23 mouse cellular contexts compared by ENCODE assay signal in genomic region chr3:17999789-18000485, GRCm38 (mm10). TPM values are rescaled to one million over a fixed set of nuclear protein-coding genes. Genes with fewer than 3 reads are reported as not detected.
DNase-seq lines count a peak whose midpoint lies in the region; ATAC-seq and TF ChIP-seq lines count a peak whose summit lies in the region.
"Had no signal": no experiment of that assay in that cellular context is flagged by ENCODE, and none has a peak within 500 bp of the region (broad histone marks: within the 10 kb centered on the region; RNA-seq: fewer than 3 reads in every experiment).

No protein-coding gene starts in this region.

- no peak overlapping the region for H3K27ac ChIP-seq in heart, embryonic 13.5 days (replicated peaks)
- no peak overlapping the region for H3K27ac ChIP-seq in hindbrain, embryonic 16.5 days (ENCODE audit: low read depth, low read length)
- no peak overlapping the region for H3K27ac ChIP-seq in kidney, adult 2 months (ENCODE audit: insufficient read depth, low read depth, low read length)
- H3K27ac ChIP-seq: intestine, embryonic 15.5 days; left cerebral cortex, adult 2 months; limb, embryonic 15.5 days; macrophage had no signal

- no peaks in the 10 kb centered on the region for H3K9me3 ChIP-seq in heart, embryonic 13.5 days
- no peaks in the 10 kb centered on the region for H3K9me3 ChIP-seq in E14TG2a.4 (ENCODE audit: low read length)
- H3K9me3 ChIP-seq in hindbrain, embryonic 16.5 days (ENCODE audit: control insufficient read depth, low read length): no peaks in the 10 kb centered on the region
- H3K9me3 ChIP-seq: intestine, embryonic 15.5 days; limb, embryonic 15.5 days had no signal

- no peak for DNase-seq in heart, adult 9 months (ENCODE audit: low spot score in 2 of 2)
- peak; percentile 11 for DNase-seq in embryo, embryonic 10 days (ENCODE audit: low spot score)
- no peak for DNase-seq in kidney, adult 2 months
- DNase-seq in layer of hippocampus, postnatal 25 days (ENCODE audit: extremely low spot score in 1 of 2, low spot score in 1 of 2): no peak
- DNase-seq: adrenal gland, postnatal 36 days; lung, adult 2 months; spleen, adult 18-20 months; thymus, postnatal 4 days had no signal

- no peaks in the 10 kb centered on the region for H3K36me3 ChIP-seq in heart, embryonic 13.5 days
- no peaks in the 10 kb centered on the region for H3K36me3 ChIP-seq in E14TG2a.4 (ENCODE audit: insufficient read depth, low read length)
- no peaks in the 10 kb centered on the region for H3K36me3 ChIP-seq in hindbrain, embryonic 16.5 days (ENCODE audit: control insufficient read depth, insufficient read depth, low read length)
- no peaks in the 10 kb centered on the region for H3K36me3 ChIP-seq in kidney, adult 2 months (ENCODE audit: control insufficient read depth, insufficient read depth, low read length)
- H3K36me3 ChIP-seq: intestine, embryonic 15.5 days; limb, embryonic 15.5 days had no signal

- no peak overlapping the region for H3K4me3 ChIP-seq in heart, embryonic 13.5 days
- H3K4me3 ChIP-seq in E14TG2a.4 (replicated peaks; ENCODE audit: low read length): 0 out of 2 replicates have a peak overlapping the region, but pooled peaks have one; percentile 23
- no peak overlapping the region for H3K4me3 ChIP-seq in hindbrain, embryonic 16.5 days (ENCODE audit: low read length)
- H3K4me3 ChIP-seq in kidney, adult 2 months (ENCODE audit: insufficient read depth, low read depth, low read length): no peak overlapping the region
- H3K4me3 ChIP-seq: erythroblast, embryonic 14.5 days; intestine, embryonic 15.5 days; left cerebral cortex, adult 2 months; limb, embryonic 15.5 days had no signal

- WGBS in heart, embryonic 13.5 days: 62% methylated on average over 12 of the region's 12 CpGs
- WGBS in hindbrain, embryonic 16.5 days: 68% methylated on average over 12 of the region's 12 CpGs
- WGBS in kidney, adult 2 months: 70% methylated on average over 12 of the region's 12 CpGs

- H3K27me3 ChIP-seq in heart, embryonic 13.5 days (replicated peaks): no peaks in the 10 kb centered on the region
- H3K27me3 ChIP-seq in E14TG2a.4 (ENCODE audit: insufficient read depth, low read length): no peaks in the 10 kb centered on the region
- no peaks in the 10 kb centered on the region for H3K27me3 ChIP-seq in hindbrain, embryonic 16.5 days (replicated peaks; ENCODE audit: control insufficient read depth, insufficient read depth, low read length)
- H3K27me3 ChIP-seq in kidney, adult 2 months (replicated peaks; ENCODE audit: control insufficient read depth, insufficient read depth, low read length): no peaks in the 10 kb centered on the region
- H3K27me3 ChIP-seq: intestine, embryonic 15.5 days; limb, embryonic 15.5 days had no signal

- H3K4me2 ChIP-seq in heart, embryonic 13.5 days: peak overlapping the region; percentile 11; the same call in 1 of the 2 replicates
- no peak overlapping the region for H3K4me2 ChIP-seq in hindbrain, embryonic 16.5 days (ENCODE audit: low read length)
- H3K4me2 ChIP-seq: intestine, embryonic 15.5 days; limb, embryonic 15.5 days had no signal

- no peak for TF ChIP-seq CTCF in E14TG2a.4 (conservative IDR thresholded peaks at IDR 0.05; ENCODE audit: low read length)
- TF ChIP-seq CTCF in kidney, adult 2 months (conservative IDR thresholded peaks at IDR 0.05; ENCODE audit: insufficient read depth, insufficient read length, low read depth, low read length): no peak

- no peaks in the 10 kb centered on the region for H3K4me1 ChIP-seq in heart, embryonic 13.5 days
- no peaks in the 10 kb centered on the region; the same call in 1 of the 2 replicates for H3K4me1 ChIP-seq in E14TG2a.4 (replicated peaks; ENCODE audit: low read depth, low read length)
- no peaks in the 10 kb centered on the region for H3K4me1 ChIP-seq in hindbrain, embryonic 16.5 days (ENCODE audit: control insufficient read depth, insufficient read depth, low read depth, low read length)
- H3K4me1 ChIP-seq in kidney, adult 2 months (ENCODE audit: control insufficient read depth, insufficient read depth, low read length): no peaks in the 10 kb centered on the region
- H3K4me1 ChIP-seq: intestine, embryonic 15.5 days; limb, embryonic 15.5 days had no signal

- ATAC-seq in heart, embryonic 13.5 days (ENCODE audit: extremely low read depth, insufficient number of reproducible peaks, low FRiP score, low TSS enrichment): no peak
- peak; percentile 79 for ATAC-seq in hindbrain, embryonic 16.5 days
- ATAC-seq in erythroid progenitor cell, adult 5-6 weeks (replicated peaks; ENCODE audit: low FRiP score, poor library complexity, severe bottlenecking): no peak
- ATAC-seq: activated CD4-positive, CD25-positive, alpha-beta regulatory T cell, adult 4 months; intestine, embryonic 15.5 days had no signal

- H3K9ac ChIP-seq in heart, embryonic 13.5 days: no peak overlapping the region
- H3K9ac ChIP-seq in hindbrain, embryonic 16.5 days (ENCODE audit: low read depth, low read length): no peak overlapping the region
- H3K9ac ChIP-seq: intestine, embryonic 15.5 days; limb, embryonic 15.5 days had no signal

- no peak for TF ChIP-seq POLR2A in kidney, adult 2 months (IDR thresholded peaks at IDR 0.05; ENCODE audit: low read depth, low read length)

RNA-seq across cellular contexts. Expression of gene Cypt12, which starts 51.7 kb away (rescaled TPM):
- not detected in 2 replicates for polyA plus RNA-seq in heart, embryonic 13.5 days (2015; fragmentation: Nextera tagmentation; extraction: Ambion mirVana)
- not detected in 2 replicates for polyA plus RNA-seq in hindbrain, embryonic 16.5 days (2015; fragmentation: Nextera tagmentation; extraction: Ambion mirVana)
- not detected in 2 replicates for total RNA-seq in erythroid progenitor cell, adult 5-6 weeks (2015; ENCODE audit: low replicate concordance)
- not detected in 2 replicates for total RNA-seq in erythroid progenitor cell, adult 5-6 weeks (2017; ENCODE audit: low replicate concordance)
- polyA plus RNA-seq in kidney, adult 2 months (2012; rRNA removed): 0.34 TPM in 1 of 2 replicates, not detected in the other
- total RNA-seq in layer of hippocampus, postnatal 25 days (2021): not detected
- total RNA-seq: adrenal gland, postnatal 36 days; heart, postnatal 10 days; left cerebral cortex, adult 2 months; MEL had no signal
- polyA plus RNA-seq: activated CD4-positive, CD25-positive, alpha-beta regulatory T cell, adult 4 months; C2C12; erythroblast, embryonic 14.5 days; frontal cortex, adult 2 months; intestine, embryonic 15.5 days; limb, embryonic 15.5 days; lung, adult 2 months; macrophage; stomach, embryonic 16.5 days had no signal
